Mouse (Mus musculus): ENCODE data around the gene E2f6. TPM values are rescaled to one million over a fixed set of nuclear protein-coding genes. Genes with fewer than 3 reads are reported as not detected.
A peak's percentile ranks its signal among the peaks of the same experiment; 100 is the strongest.

The E2f6 gene
- polyA plus RNA-seq, 1 experiment, result 3.8 TPM

GRCm38 (mm10) chr12:16818513-16818912 is 7.8 kb downstream of the E2f6 start:
- Histone ChIP-seq H3K4me1 (peaks cover 21% of the 10 kb centered on the region), H3K9me3 (no peaks in the 10 kb centered on the region), H3K4me3 (replicated peaks) (no peak overlapping the region), H3K27me3 (replicated peaks) (no peaks in the 10 kb centered on the region), H3K36me3 (replicated peaks; ENCODE audit: low read length) (peaks cover 96% of the 10 kb centered on the region)
- TF ChIP-seq FLI1 (IDR thresholded peaks at IDR 0.05; ENCODE audit: low read length), result no peak
- no peak for TF ChIP-seq GATA1 (IDR thresholded peaks at IDR 0.05; ENCODE audit: borderline replicate concordance, low read length)

DNA sequence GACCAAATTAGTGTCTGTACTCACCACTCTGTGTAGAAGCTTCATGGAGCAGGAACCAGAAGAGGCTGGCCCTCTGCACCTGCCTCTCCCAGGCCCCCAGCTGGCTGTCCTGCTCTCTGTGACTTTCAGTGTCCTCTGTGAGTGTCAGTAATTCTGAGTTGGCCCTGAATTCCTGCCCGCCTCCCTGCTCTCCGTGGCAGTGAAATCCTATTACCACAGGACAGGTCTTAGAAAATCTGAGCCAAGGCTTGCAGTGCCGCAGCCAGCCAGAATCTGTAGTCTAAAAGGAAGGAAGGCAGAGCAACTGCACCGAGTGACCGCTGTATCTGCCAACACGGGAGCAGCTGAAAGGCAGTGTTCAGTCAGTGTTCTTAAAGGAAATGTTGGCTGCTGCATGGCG is 10.0 kb downstream of the E2f6 start:
- peaks cover 97% of the 10 kb centered on the region for H3K36me3 ChIP-seq (replicated peaks; ENCODE audit: low read length)
- H3K9me3 ChIP-seq, result no peaks in the 10 kb centered on the region
- TF ChIP-seq GATA1 (IDR thresholded peaks at IDR 0.05; ENCODE audit: borderline replicate concordance, low read length), result no peak
- TF ChIP-seq FLI1 (IDR thresholded peaks at IDR 0.05; ENCODE audit: low read length), result no peak
- H3K27me3 ChIP-seq (replicated peaks), result no peaks in the 10 kb centered on the region
- H3K4me3 ChIP-seq (replicated peaks), result no peak overlapping the region
- peaks cover 11% of the 10 kb centered on the region for H3K4me1 ChIP-seq

DNA sequence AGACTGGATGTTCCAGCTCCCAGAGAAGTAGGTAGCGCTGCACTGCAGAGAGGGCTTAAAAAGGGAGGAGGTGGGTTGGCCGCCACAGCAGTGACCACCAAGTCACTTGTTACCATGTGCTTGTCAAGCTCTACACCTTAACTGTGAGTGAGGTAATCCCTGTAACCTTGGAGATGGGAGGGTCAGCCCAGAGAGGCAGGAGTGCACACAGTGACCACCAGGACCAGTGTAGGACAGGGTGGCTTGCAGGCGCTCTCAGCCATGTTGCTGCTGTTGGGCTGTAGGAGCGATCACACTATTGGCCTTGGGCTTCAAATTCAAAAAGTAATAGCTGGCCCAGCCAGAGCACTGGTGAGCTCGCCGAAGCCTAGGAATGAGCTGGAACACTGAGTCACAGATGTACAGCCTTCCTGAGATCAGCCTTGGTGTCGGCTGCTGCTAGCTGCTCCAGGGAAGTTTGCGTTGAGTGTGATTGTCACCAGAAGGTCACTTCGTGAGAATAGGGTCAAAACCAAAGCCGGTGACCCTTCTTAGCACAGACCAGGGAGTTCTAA is 11.5 kb downstream of the E2f6 start:
- no peaks in the 10 kb centered on the region for H3K27me3 ChIP-seq (replicated peaks)
- H3K36me3 ChIP-seq (replicated peaks; ENCODE audit: low read length), result peaks cover 88% of the 10 kb centered on the region
- no peaks in the 10 kb centered on the region for H3K9me3 ChIP-seq
- H3K4me3 ChIP-seq (replicated peaks), result no peak overlapping the region
- peaks cover 7% of the 10 kb centered on the region for H3K4me1 ChIP-seq
- TF ChIP-seq FLI1 (IDR thresholded peaks at IDR 0.05; ENCODE audit: low read length), result no peak
- no peak for TF ChIP-seq GATA1 (IDR thresholded peaks at IDR 0.05; ENCODE audit: borderline replicate concordance, low read length)

DNA sequence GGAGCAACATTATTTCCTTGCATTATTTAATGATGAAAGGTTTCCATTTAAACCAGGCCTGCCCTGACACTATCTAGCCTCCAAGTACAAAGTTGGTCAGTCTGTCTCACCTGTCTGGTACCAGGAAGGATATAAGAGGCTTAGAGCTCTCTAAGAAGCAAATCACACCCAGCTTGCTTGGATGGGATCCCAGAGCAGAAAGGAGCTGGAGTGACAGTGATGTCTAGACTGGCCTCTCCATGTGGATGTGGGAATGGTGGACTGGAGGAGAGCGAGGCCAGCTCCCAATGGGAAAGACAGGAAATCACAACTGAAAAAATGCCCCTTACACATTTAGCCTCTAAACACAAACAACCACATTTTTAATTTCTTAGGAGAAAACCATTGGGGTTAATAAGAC is 12.9 kb downstream of the E2f6 start:
- no peaks in the 10 kb centered on the region for H3K27me3 ChIP-seq (replicated peaks)
- H3K9me3 ChIP-seq, result no peaks in the 10 kb centered on the region
- H3K4me3 ChIP-seq (replicated peaks), result no peak overlapping the region
- H3K36me3 ChIP-seq (replicated peaks; ENCODE audit: low read length), result peaks cover 76% of the 10 kb centered on the region
- peaks cover 21% of the 10 kb centered on the region for H3K4me1 ChIP-seq
- TF ChIP-seq GATA1 (IDR thresholded peaks at IDR 0.05; ENCODE audit: borderline replicate concordance, low read length), result no peak
- no peak for TF ChIP-seq FLI1 (IDR thresholded peaks at IDR 0.05; ENCODE audit: low read length)

DNA sequence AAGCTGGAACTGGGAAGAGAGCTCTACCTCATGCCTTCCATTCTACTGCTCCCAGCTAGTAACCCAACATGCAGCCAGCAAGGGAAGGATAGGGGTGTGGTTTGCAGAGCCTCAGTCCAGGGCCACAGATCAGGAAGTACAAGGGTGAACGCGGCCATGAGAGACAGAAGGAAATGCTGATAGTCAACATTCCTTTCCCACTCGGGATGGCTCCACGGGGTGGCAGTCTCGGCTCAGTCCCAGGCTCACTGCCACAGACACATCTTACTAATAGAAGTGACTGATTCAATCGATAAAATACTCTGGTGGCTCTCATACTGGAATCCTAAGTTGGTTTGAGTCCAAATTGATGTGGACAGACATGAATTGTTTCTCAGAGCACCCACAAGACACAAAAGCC is 17.7 kb downstream of the E2f6 start:
- peaks cover 40% of the 10 kb centered on the region for H3K4me1 ChIP-seq
- TF ChIP-seq FLI1 (IDR thresholded peaks at IDR 0.05; ENCODE audit: low read length), result no peak
- no peak for TF ChIP-seq GATA1 (IDR thresholded peaks at IDR 0.05; ENCODE audit: borderline replicate concordance, low read length)
- H3K27me3 ChIP-seq (replicated peaks), result no peaks in the 10 kb centered on the region
- H3K4me3 ChIP-seq (replicated peaks), result peak overlapping the region; percentile 71
- peaks cover 29% of the 10 kb centered on the region for H3K36me3 ChIP-seq (replicated peaks; ENCODE audit: low read length)
- no peaks in the 10 kb centered on the region for H3K9me3 ChIP-seq

DNA sequence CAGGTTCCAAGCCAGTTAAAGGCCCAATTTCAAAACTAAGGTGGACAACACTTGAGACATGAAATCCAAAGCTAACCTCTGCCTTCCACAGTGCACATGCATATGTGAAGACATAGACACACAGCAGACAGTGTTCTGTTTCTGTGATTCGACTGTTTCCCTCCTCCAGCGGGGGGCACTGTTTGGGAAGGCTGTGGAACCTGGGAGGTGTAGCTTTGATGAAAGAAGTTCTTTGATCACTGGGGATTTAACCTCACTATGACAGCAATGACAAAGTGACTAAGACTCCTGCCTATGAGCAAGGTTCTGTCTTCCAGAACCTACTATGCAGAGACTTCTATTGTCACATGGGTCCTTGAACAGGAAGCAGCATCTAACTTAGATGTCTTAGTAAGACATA is 19.0 kb downstream of the E2f6 start:
- peaks cover 16% of the 10 kb centered on the region for H3K36me3 ChIP-seq (replicated peaks; ENCODE audit: low read length)
- H3K9me3 ChIP-seq, result no peaks in the 10 kb centered on the region
- H3K27me3 ChIP-seq (replicated peaks), result peaks cover 3% of the 10 kb centered on the region
- peaks cover 40% of the 10 kb centered on the region for H3K4me1 ChIP-seq
- H3K4me3 ChIP-seq (replicated peaks), result no peak overlapping the region
- TF ChIP-seq GATA1 (IDR thresholded peaks at IDR 0.05; ENCODE audit: borderline replicate concordance, low read length) (no peak), FLI1 (IDR thresholded peaks at IDR 0.05; ENCODE audit: low read length) (no peak)

GRCm38 (mm10) chr12:16831071-16831470 is 20.3 kb downstream of the E2f6 start:
- H3K4me3 ChIP-seq (replicated peaks), result no peak overlapping the region
- no peak for TF ChIP-seq GATA1 (IDR thresholded peaks at IDR 0.05; ENCODE audit: borderline replicate concordance, low read length)
- TF ChIP-seq FLI1 (IDR thresholded peaks at IDR 0.05; ENCODE audit: low read length), result no peak

DNA sequence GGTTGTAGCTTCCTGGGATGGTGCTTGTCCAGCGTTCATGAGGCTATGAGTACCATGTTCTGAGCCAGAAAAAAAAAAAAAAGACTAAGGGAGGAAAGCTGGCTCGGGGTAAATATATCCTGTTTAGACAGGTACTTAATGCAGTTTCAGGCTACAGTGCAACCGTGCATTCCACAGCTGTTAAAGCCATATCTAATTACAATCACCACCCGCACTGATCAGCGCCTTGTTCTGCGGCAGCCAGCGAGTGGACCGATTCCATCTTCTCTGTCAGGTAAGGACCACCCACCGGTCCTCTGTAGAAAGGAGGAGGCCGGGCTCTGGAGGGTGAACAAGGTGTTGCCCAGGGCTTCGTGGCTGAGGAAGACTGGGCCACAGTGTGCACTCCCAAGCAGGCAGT is 23.9 kb downstream of the E2f6 start:
- Histone ChIP-seq H3K27me3 (replicated peaks) (peaks cover 4% of the 10 kb centered on the region), H3K4me1 (peaks cover 26% of the 10 kb centered on the region), H3K4me3 (replicated peaks) (no peak overlapping the region), H3K36me3 (replicated peaks; ENCODE audit: low read length) (peaks cover 3% of the 10 kb centered on the region), H3K9me3 (peaks cover 12% of the 10 kb centered on the region)
- TF ChIP-seq FLI1 (IDR thresholded peaks at IDR 0.05; ENCODE audit: low read length), result no peak
- TF ChIP-seq GATA1 (IDR thresholded peaks at IDR 0.05; ENCODE audit: borderline replicate concordance, low read length), result no peak

More at GRCm38 (mm10) chr12:16831071-16831470, 20.3 kb downstream of the E2f6 start:
- no peaks in the 10 kb centered on the region for H3K9me3 ChIP-seq
- H3K27me3 ChIP-seq (replicated peaks), result peaks cover 4% of the 10 kb centered on the region
- H3K36me3 ChIP-seq (replicated peaks; ENCODE audit: low read length), result peaks cover 4% of the 10 kb centered on the region
- peaks cover 41% of the 10 kb centered on the region for H3K4me1 ChIP-seq

DNA sequence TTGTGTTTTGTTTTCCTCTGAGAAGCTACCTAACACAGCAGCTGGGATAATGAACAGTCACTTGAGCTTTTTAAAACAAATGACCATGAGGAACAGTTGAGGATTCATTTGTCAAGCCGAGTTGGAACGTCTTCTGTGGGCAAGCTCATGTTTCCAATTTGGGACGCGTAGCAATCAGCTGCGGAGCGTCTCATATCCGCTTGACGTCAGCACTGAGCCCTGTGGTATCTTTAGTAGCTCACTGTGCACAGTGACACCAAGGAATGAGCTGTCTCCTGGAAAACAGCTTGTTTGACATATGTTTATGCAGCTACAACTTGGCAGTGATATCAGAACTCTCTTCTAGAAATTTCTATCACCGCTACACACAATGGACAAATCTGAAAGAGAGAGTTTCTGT is 25.4 kb downstream of the E2f6 start:
- TF ChIP-seq FLI1 (IDR thresholded peaks at IDR 0.05; ENCODE audit: low read length), result no peak
- no peak for TF ChIP-seq GATA1 (IDR thresholded peaks at IDR 0.05; ENCODE audit: borderline replicate concordance, low read length)
- peaks cover 21% of the 10 kb centered on the region for H3K4me1 ChIP-seq
- peaks cover 3% of the 10 kb centered on the region for H3K36me3 ChIP-seq (replicated peaks; ENCODE audit: low read length)
- peak overlapping the region; percentile 63 for H3K4me3 ChIP-seq (replicated peaks)
- peaks cover 16% of the 10 kb centered on the region for H3K9me3 ChIP-seq
- peaks cover 4% of the 10 kb centered on the region for H3K27me3 ChIP-seq (replicated peaks)

DNA sequence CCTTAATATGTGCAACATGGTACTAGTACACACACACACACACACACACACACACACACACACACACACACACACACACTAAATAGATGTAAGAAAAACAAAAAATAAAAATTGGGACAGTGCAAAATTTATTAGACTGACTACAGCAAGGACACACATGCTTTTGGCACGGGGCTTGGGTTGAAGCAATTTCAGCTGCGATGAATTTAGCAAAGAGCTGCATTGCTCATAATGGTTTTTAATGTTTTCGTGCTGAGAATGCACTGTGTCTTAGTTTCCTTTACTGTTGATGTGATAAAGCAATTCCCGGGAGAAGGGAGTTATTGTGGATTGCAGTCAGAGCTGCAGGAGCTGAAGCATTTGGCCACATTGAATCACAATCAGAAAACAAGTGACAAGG is 27.0 kb downstream of the E2f6 start:
- no peak overlapping the region for H3K4me3 ChIP-seq (replicated peaks)
- peaks cover 3% of the 10 kb centered on the region for H3K36me3 ChIP-seq (replicated peaks; ENCODE audit: low read length)

More for the DNA sequence above, 27.0 kb downstream of the E2f6 start:
- TF ChIP-seq GATA1 (IDR thresholded peaks at IDR 0.05; ENCODE audit: borderline replicate concordance, low read length) (no peak), FLI1 (IDR thresholded peaks at IDR 0.05; ENCODE audit: low read length) (no peak)
- Histone ChIP-seq H3K4me1 (peaks cover 17% of the 10 kb centered on the region), H3K27me3 (replicated peaks) (peaks cover 7% of the 10 kb centered on the region), H3K9me3 (peaks cover 16% of the 10 kb centered on the region)

Measured in megakaryocyte, embryonic 14.5 days (primary cell).